Comparison of ENCODE assay signal across 1 mouse cellular context in genomic region chr2:83695345-83696247, GRCm38 (mm10).
TF ChIP-seq lines count a peak whose summit lies in the region.

No protein-coding gene starts in this region.

TF ChIP-seq in CH12.LX, 34 proteins besides CTCF, POLR2A, EP300 and RAD21 (continued from another document):
- 0 out of 2 replicates have a peak, but pooled peaks have one; percentile 7 for TF ChIP-seq MAFK (IDR thresholded peaks at IDR 0.05; ENCODE audit: insufficient replicate concordance, low read length)
- TF ChIP-seq POLR2AphosphoS2 (IDR thresholded peaks at IDR 0.05; ENCODE audit: low read depth, low read length): no peak
- peak; percentile 67 for TF ChIP-seq BHLHE40 (IDR thresholded peaks at IDR 0.05; ENCODE audit: low read depth, low read length)
- TF ChIP-seq IRF4 (IDR thresholded peaks at IDR 0.05; ENCODE audit: low read depth, low read length): no peak
